In genomic region chr9:60405777-60406176, GRCm38 (mm10) we compare ENCODE assay signal across 15 mouse cellular contexts.
A peak's percentile ranks its signal among the peaks of the same experiment; 100 is the strongest.
DNase-seq lines count a peak whose midpoint lies in the region; ATAC-seq lines count a peak whose summit lies in the region.
"Had no signal": no experiment of that assay in that cellular context is flagged by ENCODE, and none has a peak within 500 bp of the region (broad histone marks: within the 10 kb centered on the region; RNA-seq: fewer than 3 reads in every experiment).

No protein-coding gene starts in this region.

- H3K4me2 ChIP-seq in forebrain, embryonic 11.5 days (ENCODE audit: low read depth, low read length, severe bottlenecking): no peak overlapping the region
- H3K4me2 ChIP-seq: limb, embryonic 13.5 days; midbrain, embryonic 11.5 days had no signal

- 0 out of 2 replicates have a peak overlapping the region, but pooled peaks have one; percentile 62 for H3K27ac ChIP-seq in forebrain, embryonic 10.5 days
- H3K27ac ChIP-seq in forebrain, embryonic 11.5 days (ENCODE audit: low read depth, low read length): no peak overlapping the region
- H3K27ac ChIP-seq in embryonic facial prominence, embryonic 10.5 days (replicated peaks): 0 out of 2 replicates have a peak overlapping the region, but pooled peaks have one; percentile 7
- H3K27ac ChIP-seq: heart, adult 2 months; limb, embryonic 13.5 days had no signal

- no peak overlapping the region for H3K9ac ChIP-seq in forebrain, embryonic 11.5 days (ENCODE audit: low read length)
- H3K9ac ChIP-seq: limb, embryonic 13.5 days; liver, postnatal 0 days had no signal

- no peaks in the 10 kb centered on the region for H3K36me3 ChIP-seq in forebrain, embryonic 10.5 days (replicated peaks)
- H3K36me3 ChIP-seq in forebrain, embryonic 11.5 days (ENCODE audit: control insufficient read depth, insufficient read depth, low read length): no peaks in the 10 kb centered on the region
- H3K36me3 ChIP-seq in embryonic facial prominence, embryonic 10.5 days (replicated peaks): no peaks in the 10 kb centered on the region
- H3K36me3 ChIP-seq: limb, embryonic 13.5 days had no signal

- peaks cover 2% of the 10 kb centered on the region; the same call in 1 of the 2 replicates for H3K27me3 ChIP-seq in forebrain, embryonic 10.5 days (ENCODE audit: poor library complexity, severe bottlenecking)
- H3K27me3 ChIP-seq in forebrain, embryonic 11.5 days (ENCODE audit: control insufficient read depth, insufficient read depth, low read length): no peaks in the 10 kb centered on the region
- H3K27me3 ChIP-seq in embryonic facial prominence, embryonic 10.5 days (replicated peaks; ENCODE audit: low read depth, poor library complexity, severe bottlenecking): no peaks in the 10 kb centered on the region
- H3K27me3 ChIP-seq: limb, embryonic 13.5 days had no signal

- intact Hi-C loops in left cerebral cortex, postnatal 10 days (cut with DNase I): no loop called here

- no peaks in the 10 kb centered on the region for H3K9me3 ChIP-seq in forebrain, embryonic 10.5 days
- H3K9me3 ChIP-seq in forebrain, embryonic 11.5 days (ENCODE audit: control insufficient read depth, low read length): no peaks in the 10 kb centered on the region
- no peaks in the 10 kb centered on the region for H3K9me3 ChIP-seq in embryonic facial prominence, embryonic 10.5 days
- H3K9me3 ChIP-seq: limb, embryonic 13.5 days had no signal

- WGBS in forebrain, embryonic 10.5 days: 81% methylated on average over 7 of the region's 7 CpGs
- WGBS in forebrain, embryonic 11.5 days: 83% methylated on average over 7 of the region's 7 CpGs
- WGBS in embryonic facial prominence, embryonic 10.5 days: 58% methylated on average over 7 of the region's 7 CpGs

- no peak for ATAC-seq in forebrain, embryonic 11.5 days (replicated peaks; ENCODE audit: low FRiP score)
- ATAC-seq: liver, postnatal 0 days had no signal

- DNase-seq in forebrain, embryonic 10.5 days (ENCODE audit: extremely low spot score, low spot score): no peak
- DNase-seq in forebrain, embryonic 11.5 days (ENCODE audit: low spot score): no peak
- peak; percentile 13 for DNase-seq in adrenal gland, adult 8-10 months
- DNase-seq in embryonic facial prominence, embryonic 10.5 days (ENCODE audit: low spot score): no peak
- peak; percentile 34 to 50 for DNase-seq in kidney, postnatal 25 days
- DNase-seq in layer of hippocampus, adult 11-12 months (ENCODE audit: low spot score): no peak
- no peak for DNase-seq in layer of hippocampus, postnatal 10 days (ENCODE audit: low spot score in 2 of 2)
- no peak for DNase-seq in left cerebral cortex, postnatal 10 days (ENCODE audit: extremely low spot score in 1 of 2, low spot score in 2 of 2)
- DNase-seq: cerebellum, adult 9-10 months; heart, adult 2 months; liver, postnatal 0 days; retina, postnatal 1 day; thymus, adult 18-20 months had no signal

- peaks cover 28% of the 10 kb centered on the region for H3K4me1 ChIP-seq in forebrain, embryonic 10.5 days
- H3K4me1 ChIP-seq in forebrain, embryonic 11.5 days (replicated peaks; ENCODE audit: control insufficient read depth, insufficient read depth, low read length): no peaks in the 10 kb centered on the region
- H3K4me1 ChIP-seq in embryonic facial prominence, embryonic 10.5 days: peaks cover 39% of the 10 kb centered on the region

- no peak overlapping the region for H3K4me3 ChIP-seq in forebrain, embryonic 10.5 days
- no peak overlapping the region for H3K4me3 ChIP-seq in forebrain, embryonic 11.5 days (ENCODE audit: low read depth, low read length)
- no peak overlapping the region for H3K4me3 ChIP-seq in embryonic facial prominence, embryonic 10.5 days
- H3K4me3 ChIP-seq: heart, adult 2 months; limb, embryonic 13.5 days had no signal

Comparison
In these comparisons a context has a peak if more than half of its experiments do, and no peak if none do; other contexts are left out.
1. DNase-seq: peak in adrenal gland, adult 8-10 months (single experiment) and kidney, postnatal 25 days (2 of 2); none in forebrain, embryonic 10.5 days (single experiment), forebrain, embryonic 11.5 days (single experiment), embryonic facial prominence, embryonic 10.5 days (single experiment), layer of hippocampus, adult 11-12 months (single experiment), layer of hippocampus, postnatal 10 days (0 of 2) and left cerebral cortex, postnatal 10 days (0 of 2).